Mouse (Mus musculus) heart, embryonic 10.5 days (tissue): ENCODE measurements around the gene Sh3bp4. TPM values are rescaled to one million over a fixed set of nuclear protein-coding genes. Genes with fewer than 3 reads are reported as not detected.

Source experiments
- DNase-seq: peaks from one replicate; pipeline ENCODE4 v3.0.0-alpha.2; 2017; ENCODE audit warnings: low spot score
- H3K27ac ChIP-seq: fragments of 300-500 bp; sonication (generic); 2 replicates; pipeline ENCODE4 v1.5.1; 2016; ENCODE audit warnings: mild to moderate bottlenecking
- H3K27me3 ChIP-seq: fragments of 300-500 bp; sonication (generic); 2 replicates; pipeline ENCODE4 v1.6.1; 2016; ENCODE audit warnings: mild to moderate bottlenecking; ENCODE audit not compliant: poor library complexity, insufficient read depth, severe bottlenecking
- H3K36me3 ChIP-seq: fragments of 300-500 bp; sonication (generic); 2 replicates; pipeline ENCODE4 v1.6.1; 2016; ENCODE audit warnings: mild to moderate bottlenecking, moderate library complexity
- H3K4me1 ChIP-seq: fragments of 300-500 bp; sonication (generic); 2 replicates; pipeline ENCODE4 v1.6.1; 2016; ENCODE audit warnings: mild to moderate bottlenecking
- H3K4me3 ChIP-seq: fragments of 300-500 bp; sonication (generic); 2 replicates; pipeline ENCODE4 v1.5.1; 2016; ENCODE audit warnings: mild to moderate bottlenecking, moderate library complexity
- H3K9me3 ChIP-seq: fragments of 300-500 bp; sonication (generic); 2 replicates; pipeline ENCODE4 v1.6.1; 2016; ENCODE audit warnings: mild to moderate bottlenecking, moderate library complexity
- WGBS: fragments of 180-500 bp; shearing (Covaris S2); methylation state at CpG from one replicate; pipeline ENCODE4 v1.1.7; 2016; 5-methylcytosine and 5-hydroxymethylcytosine counted together
- polyA plus RNA-seq: library from polyadenylated mRNA; unstranded; fragments of >200 nt; fragmentation: Nextera tagmentation; extraction: Ambion mirVana; gene quantifications from 2 replicates; pipeline ENCODE4 v1.2.1, GENCODE M21; 2016

Gene Sh3bp4
- polyA plus RNA-seq, 1 experiment from 2014 or later: 23.4 TPM

- WGBS: 79% methylated on average over 7 of the region's 7 CpGs
- H3K36me3 ChIP-seq: peaks cover 81% of the 10 kb centered on the region
These were observed 80.9 kb downstream of the Sh3bp4 start for GRCm38 (mm10) chr1:89151071-89151470.

GRCm38 (mm10) chr1:89152576-89152975 is 82.4 kb downstream of the Sh3bp4 start:
- Histone ChIP-seq H3K36me3 (peaks cover 76% of the 10 kb centered on the region), H3K4me3 (no peak overlapping the region), H3K27ac (no peak overlapping the region), H3K27me3 (no peaks in the 10 kb centered on the region), H3K9me3 (no peaks in the 10 kb centered on the region), H3K4me1 (peaks cover 18% of the 10 kb centered on the region)
- 81% methylated on average over 7 of the region's 7 CpGs for WGBS
- DNase-seq: no peak

More at GRCm38 (mm10) chr1:89151071-89151470, 80.9 kb downstream of the Sh3bp4 start:
- Histone ChIP-seq H3K4me3 (no peak overlapping the region), H3K9me3 (no peaks in the 10 kb centered on the region), H3K4me1 (peaks cover 23% of the 10 kb centered on the region), H3K27ac (no peak overlapping the region), H3K27me3 (no peaks in the 10 kb centered on the region)
- no peak for DNase-seq

- 86% methylated on average over 6 of the region's 6 CpGs for WGBS
- Histone ChIP-seq H3K36me3 (peaks cover 77% of the 10 kb centered on the region), H3K4me3 (no peak overlapping the region), H3K27ac (no peak overlapping the region), H3K27me3 (no peaks in the 10 kb centered on the region), H3K4me1 (peaks cover 14% of the 10 kb centered on the region), H3K9me3 (no peaks in the 10 kb centered on the region)
- no peak for DNase-seq
These were observed 83.0 kb downstream of the Sh3bp4 start for GRCm38 (mm10) chr1:89153203-89153602.

GRCm38 (mm10) chr1:89163483-89163882 is 93.3 kb downstream of the Sh3bp4 start:
- no peak overlapping the region for H3K27ac ChIP-seq
- H3K36me3 ChIP-seq: no peaks in the 10 kb centered on the region
- H3K4me1 ChIP-seq: peaks cover 34% of the 10 kb centered on the region
- H3K9me3 ChIP-seq: no peaks in the 10 kb centered on the region
- no peaks in the 10 kb centered on the region for H3K27me3 ChIP-seq
- H3K4me3 ChIP-seq: no peak overlapping the region
- WGBS: 80% methylated on average over 6 of the region's 6 CpGs
- DNase-seq: no peak

GRCm38 (mm10) chr1:89164281-89164680 is 94.1 kb downstream of the Sh3bp4 start:
- peaks cover 34% of the 10 kb centered on the region for H3K4me1 ChIP-seq
- no peak for DNase-seq
- H3K9me3 ChIP-seq: no peaks in the 10 kb centered on the region
- 90% methylated on average over 5 of the region's 5 CpGs for WGBS
- no peak overlapping the region for H3K27ac ChIP-seq
- no peaks in the 10 kb centered on the region for H3K36me3 ChIP-seq
- no peaks in the 10 kb centered on the region for H3K27me3 ChIP-seq
- no peak overlapping the region for H3K4me3 ChIP-seq

GRCm38 (mm10) chr1:89164685-89165084 is 94.5 kb downstream of the Sh3bp4 start:
- Histone ChIP-seq H3K36me3 (no peaks in the 10 kb centered on the region), H3K4me3 (no peak overlapping the region), H3K4me1 (peaks cover 34% of the 10 kb centered on the region), H3K27ac (no peak overlapping the region), H3K27me3 (no peaks in the 10 kb centered on the region), H3K9me3 (no peaks in the 10 kb centered on the region)
- no peak for DNase-seq
- WGBS: 44% methylated on average over 7 of the region's 7 CpGs

GRCm38 (mm10) chr1:89166814-89167249 is 96.6 kb downstream of the Sh3bp4 start:
- H3K27ac ChIP-seq: peak overlapping the region; percentile 79
- no peaks in the 10 kb centered on the region for H3K9me3 ChIP-seq
- 31% methylated on average over 9 of the region's 9 CpGs for WGBS
- peak overlapping the region; percentile 17; the same call in 1 of the 2 replicates for H3K4me3 ChIP-seq
- H3K27me3 ChIP-seq: no peaks in the 10 kb centered on the region
- no peak for DNase-seq
- H3K36me3 ChIP-seq: no peaks in the 10 kb centered on the region
- peaks cover 34% of the 10 kb centered on the region for H3K4me1 ChIP-seq

GRCm38 (mm10) chr1:89171275-89171767 is 101.1 kb downstream of the Sh3bp4 start:
- 85% methylated on average over 8 of the region's 8 CpGs for WGBS
- Histone ChIP-seq H3K4me1 (peaks cover 28% of the 10 kb centered on the region), H3K36me3 (no peaks in the 10 kb centered on the region), H3K27ac (no peak overlapping the region), H3K9me3 (no peaks in the 10 kb centered on the region), H3K4me3 (no peak overlapping the region), H3K27me3 (no peaks in the 10 kb centered on the region)
- no peak for DNase-seq

GRCm38 (mm10) chr1:89174621-89175020 is 104.4 kb downstream of the Sh3bp4 start:
- WGBS: 69% methylated on average over 7 of the region's 7 CpGs
- Histone ChIP-seq H3K27ac (0 out of 2 replicates have a peak overlapping the region, but pooled peaks have one; percentile 16), H3K4me3 (no peak overlapping the region), H3K27me3 (no peaks in the 10 kb centered on the region), H3K4me1 (peaks cover 13% of the 10 kb centered on the region), H3K36me3 (no peaks in the 10 kb centered on the region), H3K9me3 (no peaks in the 10 kb centered on the region)
- no peak for DNase-seq

GRCm38 (mm10) chr1:89175355-89175754 is 105.1 kb downstream of the Sh3bp4 start:
- Histone ChIP-seq H3K4me1 (peaks cover 13% of the 10 kb centered on the region), H3K4me3 (no peak overlapping the region), H3K27ac (no peak overlapping the region), H3K9me3 (no peaks in the 10 kb centered on the region), H3K36me3 (no peaks in the 10 kb centered on the region), H3K27me3 (no peaks in the 10 kb centered on the region)
- DNase-seq: no peak
- 52% methylated on average over 2 of the region's 2 CpGs for WGBS

- peaks cover 29% of the 10 kb centered on the region for H3K4me1 ChIP-seq
- DNase-seq: peak; percentile 91
- no peaks in the 10 kb centered on the region for H3K9me3 ChIP-seq
- H3K36me3 ChIP-seq: no peaks in the 10 kb centered on the region
- 5% methylated on average over 9 of the region's 9 CpGs for WGBS
- peak overlapping the region; percentile 38 for H3K4me3 ChIP-seq
- peak overlapping the region; percentile 91 for H3K27ac ChIP-seq
- H3K27me3 ChIP-seq: no peaks in the 10 kb centered on the region
These were observed 113.1 kb downstream of the Sh3bp4 start for GRCm38 (mm10) chr1:89183261-89183831.

- Histone ChIP-seq H3K4me3 (no peak overlapping the region), H3K27me3 (no peaks in the 10 kb centered on the region), H3K36me3 (no peaks in the 10 kb centered on the region), H3K4me1 (peaks cover 38% of the 10 kb centered on the region), H3K27ac (peak overlapping the region; percentile 91), H3K9me3 (no peaks in the 10 kb centered on the region)
- 87% methylated on average over 6 of the region's 6 CpGs for WGBS
- no peak for DNase-seq
These were observed 114.0 kb downstream of the Sh3bp4 start for GRCm38 (mm10) chr1:89184111-89184785.

- Histone ChIP-seq H3K4me3 (no peak overlapping the region), H3K27ac (0 out of 2 replicates have a peak overlapping the region, but pooled peaks have one; percentile 91), H3K9me3 (no peaks in the 10 kb centered on the region), H3K27me3 (no peaks in the 10 kb centered on the region), H3K36me3 (no peaks in the 10 kb centered on the region), H3K4me1 (peaks cover 41% of the 10 kb centered on the region)
- DNase-seq: no peak
These were observed 114.6 kb downstream of the Sh3bp4 start for GRCm38 (mm10) chr1:89184839-89185238.
